Mouse (Mus musculus): ENCODE results near the gene Atf4. TPM values are rescaled to one million over a fixed set of nuclear protein-coding genes. Genes with fewer than 3 reads are reported as not detected.

Gene Atf4
- polyA plus RNA-seq, 1 experiment = 274 TPM

DNA sequence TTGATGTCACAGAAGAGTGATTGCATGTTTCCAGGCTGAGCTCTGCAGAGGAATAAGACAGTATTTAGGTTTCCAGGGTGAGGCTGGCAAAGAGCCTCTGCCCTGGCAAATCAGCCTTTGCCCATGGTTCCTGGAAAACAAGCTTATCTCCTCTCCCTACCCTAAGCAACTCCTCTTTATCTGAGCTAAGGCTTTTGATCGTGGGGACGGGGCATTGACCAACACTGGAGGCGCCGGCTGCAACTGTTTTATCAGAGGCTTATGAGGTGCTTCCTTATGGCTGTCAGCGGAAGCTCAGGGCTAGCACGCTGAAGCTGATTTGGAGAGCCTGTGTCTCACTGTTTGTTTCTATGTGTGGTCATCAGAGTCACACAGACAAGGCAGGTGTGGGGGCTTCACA lies 4.4 kb upstream of the Atf4 start:
- Histone ChIP-seq H3K27ac (ENCODE audit: insufficient read depth, low read depth, low read length) (peak overlapping the region; percentile 97), H3K4me1 (ENCODE audit: control insufficient read depth, insufficient read depth, insufficient read length, low read length) (peaks cover 35% of the 10 kb centered on the region), H3K4me3 (ENCODE audit: low read depth, low read length) (no peak overlapping the region), H3K27me3 (ENCODE audit: control insufficient read depth, insufficient read depth, low read length) (no peaks in the 10 kb centered on the region), H3K36me3 (ENCODE audit: control insufficient read depth, insufficient read depth, low read length) (peaks cover 45% of the 10 kb centered on the region)
- 37% methylated on average over 6 of the region's 6 CpGs for WGBS
- TF ChIP-seq POLR2A (IDR thresholded peaks at IDR 0.05; ENCODE audit: low read depth, low read length) (no peak; the same call in 1 of the 2 replicates), CTCF (IDR thresholded peaks at IDR 0.05; ENCODE audit: extremely low read depth, insufficient read length, insufficient replicate concordance, low read depth, low read length) (no peak)

DNA sequence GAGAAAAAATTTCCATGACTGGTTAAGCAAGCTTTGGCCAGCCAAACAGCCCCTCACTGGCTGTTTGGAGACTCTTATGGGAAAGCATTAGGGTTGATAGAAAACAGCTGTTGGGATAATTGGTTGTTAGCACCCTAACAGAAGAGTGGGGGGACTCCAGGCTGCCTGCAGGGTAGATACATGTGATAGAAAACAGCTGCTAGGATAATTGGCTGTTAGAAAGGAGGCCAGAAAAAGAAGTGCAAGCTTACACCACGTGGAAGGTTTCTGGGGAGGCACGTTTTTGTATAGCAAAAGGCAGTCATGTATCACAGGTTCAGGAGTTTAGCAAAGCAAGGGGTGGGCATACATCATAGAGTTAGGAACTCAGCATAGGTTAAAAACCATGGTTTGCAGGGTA lies 1.5 kb upstream of the Atf4 start:
- H3K36me3 ChIP-seq (ENCODE audit: control insufficient read depth, insufficient read depth, low read length) = peaks cover 42% of the 10 kb centered on the region
- WGBS = 32% methylated on average over 2 of the region's 2 CpGs
- no peak overlapping the region for H3K4me3 ChIP-seq (ENCODE audit: low read depth, low read length)
- TF ChIP-seq CTCF (IDR thresholded peaks at IDR 0.05; ENCODE audit: extremely low read depth, insufficient read length, insufficient replicate concordance, low read depth, low read length) = no peak
- TF ChIP-seq POLR2A (IDR thresholded peaks at IDR 0.05; ENCODE audit: low read depth, low read length) = no peak
- H3K27me3 ChIP-seq (ENCODE audit: control insufficient read depth, insufficient read depth, low read length) = no peaks in the 10 kb centered on the region
- H3K27ac ChIP-seq (ENCODE audit: insufficient read depth, low read depth, low read length) = peak overlapping the region; percentile 99
- H3K4me1 ChIP-seq (ENCODE audit: control insufficient read depth, insufficient read depth, insufficient read length, low read length) = peaks cover 37% of the 10 kb centered on the region

DNA sequence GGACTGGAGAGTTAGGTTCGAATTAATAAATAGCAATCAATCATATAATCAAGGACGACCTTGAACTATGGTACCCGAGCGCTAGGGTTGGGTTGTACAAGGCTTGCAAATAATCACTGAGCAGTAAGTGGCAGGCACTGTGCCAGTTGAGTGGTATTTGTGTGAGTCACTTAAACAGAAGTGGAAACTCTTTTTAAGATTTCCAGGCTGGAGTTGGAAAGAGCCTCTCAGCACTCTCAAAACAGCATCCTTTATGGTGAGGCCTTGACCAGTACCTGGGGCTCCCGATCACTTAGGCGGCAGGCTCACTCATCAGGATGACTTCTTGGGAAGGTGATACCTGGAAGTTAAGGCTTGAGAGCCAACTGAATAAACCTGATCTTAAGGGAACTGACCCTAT lies 777 bp upstream of the Atf4 start:
- WGBS = 9% methylated on average over 6 of the region's 6 CpGs
- TF ChIP-seq CTCF (IDR thresholded peaks at IDR 0.05; ENCODE audit: extremely low read depth, insufficient read length, insufficient replicate concordance, low read depth, low read length) = no peak
- no peak for TF ChIP-seq POLR2A (IDR thresholded peaks at IDR 0.05; ENCODE audit: low read depth, low read length)
- H3K36me3 ChIP-seq (ENCODE audit: control insufficient read depth, insufficient read depth, low read length) = peaks cover 35% of the 10 kb centered on the region

DNA sequence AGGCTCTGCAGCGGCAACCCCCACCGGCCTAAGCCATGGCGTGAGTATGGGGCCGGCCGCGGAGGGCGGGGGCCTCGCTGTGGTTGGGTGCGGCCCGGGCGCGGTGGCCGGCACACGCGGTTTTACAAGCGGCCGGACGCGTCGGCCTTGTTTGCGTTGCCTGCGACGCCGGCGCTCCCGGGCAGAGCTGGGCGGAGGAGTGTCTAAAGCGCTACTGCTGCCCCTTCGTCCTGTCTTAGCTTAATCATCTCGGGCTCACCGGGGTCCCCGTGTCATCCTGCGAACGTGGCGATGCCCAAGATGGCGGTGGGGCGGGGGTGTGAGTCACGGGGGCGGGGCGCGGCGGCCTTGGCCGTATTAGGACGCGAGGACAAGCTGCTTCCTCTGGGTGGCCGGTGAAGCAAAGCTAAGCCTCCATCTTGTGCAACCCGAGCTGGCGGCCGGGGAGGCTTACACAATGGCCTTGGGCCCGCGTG lies 700 bp downstream of the Atf4 start:
- Histone ChIP-seq H3K4me1 (ENCODE audit: control insufficient read depth, insufficient read depth, insufficient read length, low read length) (peaks cover 29% of the 10 kb centered on the region; the same call in 1 of the 2 replicates), H3K4me3 (ENCODE audit: low read depth, low read length) (peak overlapping the region; percentile 84), H3K36me3 (ENCODE audit: control insufficient read depth, insufficient read depth, low read length) (peaks cover 26% of the 10 kb centered on the region), H3K27ac (ENCODE audit: insufficient read depth, low read depth, low read length) (peak overlapping the region; percentile 96), H3K27me3 (ENCODE audit: control insufficient read depth, insufficient read depth, low read length) (no peaks in the 10 kb centered on the region)
- WGBS = under 1% methylated on average over 51 of the region's 51 CpGs
- TF ChIP-seq CTCF (IDR thresholded peaks at IDR 0.05; ENCODE audit: extremely low read depth, insufficient read length, insufficient replicate concordance, low read depth, low read length) (no peak), POLR2A (IDR thresholded peaks at IDR 0.05; ENCODE audit: low read depth, low read length) (no peak; the same call in 1 of the 2 replicates)

More for the DNA sequence above, 777 bp upstream of the Atf4 start:
- peak overlapping the region; percentile 99 for H3K27ac ChIP-seq (ENCODE audit: insufficient read depth, low read depth, low read length)
- no peaks in the 10 kb centered on the region for H3K27me3 ChIP-seq (ENCODE audit: control insufficient read depth, insufficient read depth, low read length)
- H3K4me1 ChIP-seq (ENCODE audit: control insufficient read depth, insufficient read depth, insufficient read length, low read length) = peaks cover 37% of the 10 kb centered on the region
- peak overlapping the region; percentile 66 for H3K4me3 ChIP-seq (ENCODE audit: low read depth, low read length)

DNA sequence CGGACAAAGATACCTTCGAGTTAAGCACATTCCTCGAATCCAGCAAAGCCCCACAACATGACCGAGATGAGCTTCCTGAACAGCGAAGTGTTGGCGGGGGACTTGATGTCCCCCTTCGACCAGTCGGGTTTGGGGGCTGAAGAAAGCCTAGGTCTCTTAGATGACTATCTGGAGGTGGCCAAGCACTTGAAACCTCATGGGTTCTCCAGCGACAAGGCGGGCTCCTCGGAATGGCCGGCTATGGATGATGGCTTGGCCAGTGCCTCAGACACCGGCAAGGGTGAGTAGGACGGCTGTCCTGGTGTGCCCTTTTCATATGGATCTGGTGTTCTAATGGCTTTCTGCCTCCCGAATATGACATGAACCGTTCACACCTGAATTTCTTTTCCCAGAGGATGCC lies 1.3 kb downstream of the Atf4 start:
- Histone ChIP-seq H3K4me1 (ENCODE audit: control insufficient read depth, insufficient read depth, insufficient read length, low read length) (peaks cover 24% of the 10 kb centered on the region; the same call in 1 of the 2 replicates), H3K4me3 (ENCODE audit: low read depth, low read length) (peak overlapping the region; percentile 84), H3K27ac (ENCODE audit: insufficient read depth, low read depth, low read length) (peak overlapping the region; percentile 83), H3K27me3 (ENCODE audit: control insufficient read depth, insufficient read depth, low read length) (no peaks in the 10 kb centered on the region), H3K36me3 (ENCODE audit: control insufficient read depth, insufficient read depth, low read length) (peaks cover 25% of the 10 kb centered on the region)
- WGBS = 2% methylated on average over 16 of the region's 16 CpGs
- TF ChIP-seq POLR2A (IDR thresholded peaks at IDR 0.05; ENCODE audit: low read depth, low read length) (no peak), CTCF (IDR thresholded peaks at IDR 0.05; ENCODE audit: extremely low read depth, insufficient read length, insufficient replicate concordance, low read depth, low read length) (no peak)

DNA sequence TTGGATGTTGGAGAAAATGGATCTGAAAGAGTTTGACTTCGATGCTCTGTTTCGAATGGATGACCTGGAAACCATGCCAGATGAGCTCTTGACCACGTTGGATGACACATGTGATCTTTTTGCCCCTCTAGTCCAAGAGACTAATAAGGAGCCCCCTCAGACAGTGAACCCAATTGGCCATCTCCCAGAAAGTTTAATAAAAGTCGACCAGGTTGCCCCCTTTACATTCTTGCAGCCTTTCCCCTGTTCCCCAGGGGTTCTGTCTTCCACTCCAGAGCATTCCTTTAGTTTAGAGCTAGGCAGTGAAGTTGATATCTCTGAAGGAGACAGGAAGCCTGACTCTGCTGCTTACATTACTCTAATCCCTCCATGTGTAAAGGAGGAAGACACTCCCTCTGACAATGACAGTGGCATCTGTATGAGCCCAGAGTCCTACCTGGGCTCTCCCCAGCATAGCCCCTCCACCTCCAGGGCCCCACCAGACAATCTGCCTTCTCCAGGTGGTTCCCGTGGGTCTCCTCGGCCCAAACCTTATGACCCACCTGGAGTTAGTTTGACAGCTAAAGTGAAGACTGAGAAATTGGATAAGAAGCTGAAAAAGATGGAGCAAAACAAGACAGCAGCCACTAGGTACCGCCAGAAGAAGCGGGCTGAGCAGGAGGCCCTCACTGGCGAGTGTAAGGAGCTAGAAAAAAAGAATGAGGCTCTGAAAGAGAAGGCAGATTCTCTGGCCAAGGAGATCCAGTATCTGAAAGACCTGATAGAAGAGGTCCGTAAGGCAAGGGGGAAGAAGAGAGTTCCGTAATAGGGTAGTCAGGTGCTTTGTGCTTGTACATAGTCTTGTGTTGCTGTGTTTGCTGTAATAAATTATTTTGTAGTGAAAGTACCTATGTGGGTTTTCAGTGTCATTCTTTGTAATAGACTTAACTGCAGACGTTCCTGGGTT lies 1.9 kb downstream of the Atf4 start:
- H3K4me3 ChIP-seq (ENCODE audit: low read depth, low read length) = peak overlapping the region; percentile 84
- H3K4me1 ChIP-seq (ENCODE audit: control insufficient read depth, insufficient read depth, insufficient read length, low read length) = peaks cover 24% of the 10 kb centered on the region; the same call in 1 of the 2 replicates
- TF ChIP-seq CTCF (IDR thresholded peaks at IDR 0.05; ENCODE audit: extremely low read depth, insufficient read length, insufficient replicate concordance, low read depth, low read length) (no peak), POLR2A (IDR thresholded peaks at IDR 0.05; ENCODE audit: low read depth, low read length) (no peak)
- H3K36me3 ChIP-seq (ENCODE audit: control insufficient read depth, insufficient read depth, low read length) = peaks cover 23% of the 10 kb centered on the region
- peak overlapping the region; percentile 83 for H3K27ac ChIP-seq (ENCODE audit: insufficient read depth, low read depth, low read length)
- WGBS = 18% methylated on average over 12 of the region's 12 CpGs
- H3K27me3 ChIP-seq (ENCODE audit: control insufficient read depth, insufficient read depth, low read length) = no peaks in the 10 kb centered on the region
